Mouse (Mus musculus) embryonic facial prominence, embryonic 12.5 days (tissue): ENCODE measurements around the gene Zfp668. TPM values are rescaled to one million over a fixed set of nuclear protein-coding genes. Genes with fewer than 3 reads are reported as not detected.
"Not testable (repeated sequence)": the region's sequence is repeated elsewhere in the genome, so short reads cannot be mapped to it uniquely, and the experiment has no call there.

Experiments used
- ATAC-seq: fragments of 200-750 bp; cut with Nextera tagmentation; 2 replicates; pipeline ENCODE4 v1.8.0; 2017; ENCODE audit not compliant: insufficient number of reproducible peaks, insufficient read depth, low FRiP score, low TSS enrichment
- H3K27ac ChIP-seq: fragments of 300-500 bp; sonication (generic); 2 replicates; pipeline ENCODE4 v1.5.1; 2016; ENCODE audit warnings: mild to moderate bottlenecking
- H3K27me3 ChIP-seq: fragments of 300-500 bp; sonication (generic); 2 replicates; pipeline ENCODE4 v1.6.1; 2016; ENCODE audit warnings: mild to moderate bottlenecking, moderate library complexity
- H3K36me3 ChIP-seq: fragments of 300-500 bp; sonication (generic); 2 replicates; pipeline ENCODE4 v1.6.1; 2016; ENCODE audit warnings: mild to moderate bottlenecking
- H3K4me1 ChIP-seq: fragments of 300-500 bp; sonication (generic); 2 replicates; pipeline ENCODE4 v1.6.1; 2016
- H3K4me2 ChIP-seq: fragments of 300-500 bp; sonication (generic); replicated peaks from 2 replicates; pipeline ENCODE4 v1.6.1; 2016; ENCODE audit warnings: mild to moderate bottlenecking, moderate library complexity
- H3K4me3 ChIP-seq: fragments of 300-500 bp; sonication (generic); 2 replicates; pipeline ENCODE4 v1.5.1; 2016; ENCODE audit warnings: mild to moderate bottlenecking
- H3K9ac ChIP-seq: fragments of 300-500 bp; sonication (generic); 2 replicates; pipeline ENCODE4 v1.6.1; 2016; ENCODE audit warnings: mild to moderate bottlenecking, moderate library complexity
- H3K9me3 ChIP-seq: fragments of 300-500 bp; sonication (generic); 2 replicates; pipeline ENCODE4 v1.6.1; 2016; ENCODE audit warnings: mild to moderate bottlenecking, moderate library complexity
- WGBS: fragments of 180-500 bp; shearing (Covaris S2); methylation state at CpG from one replicate; pipeline ENCODE4 v1.1.7; 2016; 5-methylcytosine and 5-hydroxymethylcytosine counted together
- polyA plus RNA-seq: library from polyadenylated mRNA; unstranded; fragments of >200 nt; fragmentation: Nextera tagmentation; extraction: Ambion mirVana; gene quantifications from 2 replicates; pipeline ENCODE4 v1.2.1, GENCODE M21; 2016

Zfp668 gene
- polyA plus RNA-seq, 1 experiment from 2014 or later, result 32.9 TPM

DNA sequence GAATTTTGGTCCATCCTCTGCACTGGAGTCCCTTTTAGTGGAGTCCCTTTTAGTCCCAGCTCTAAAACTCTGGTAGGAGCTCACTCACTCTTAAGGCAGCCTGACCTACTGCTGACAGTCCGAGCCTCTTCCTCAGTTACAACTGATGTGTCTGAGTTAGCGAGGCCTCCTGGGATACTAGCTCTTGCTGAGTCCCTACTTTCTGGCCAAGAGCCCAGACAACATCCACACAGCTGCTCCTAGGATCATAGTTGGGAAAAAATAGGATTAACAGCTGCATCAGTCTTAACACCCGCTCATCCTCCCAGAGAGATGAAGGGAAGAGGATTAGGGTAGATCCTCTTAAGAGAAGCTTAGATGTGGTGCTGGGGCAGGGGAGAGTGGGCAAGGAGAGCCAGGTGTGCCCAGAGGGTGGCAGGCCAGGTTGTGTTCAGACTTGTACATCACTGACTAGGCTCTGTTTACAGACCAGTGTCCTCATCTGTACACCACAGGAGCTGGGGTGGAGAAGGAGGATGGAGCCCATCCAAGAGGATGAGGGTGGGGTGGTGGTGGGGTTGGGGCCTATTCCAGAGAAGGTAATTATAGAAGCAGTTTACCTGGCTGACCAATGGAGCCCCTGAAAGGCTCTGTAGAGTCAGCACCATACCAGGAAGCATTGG lies 7.3 kb downstream of the Zfp668 start:
- H3K27ac ChIP-seq, result no peak overlapping the region; the same call in 1 of the 2 replicates
- no peak overlapping the region for H3K4me3 ChIP-seq
- no peak for ATAC-seq
- H3K9ac ChIP-seq, result 0 out of 2 replicates have a peak overlapping the region, but pooled peaks have one; percentile 12
- H3K4me1 ChIP-seq, result peaks cover 12% of the 10 kb centered on the region
- peaks cover 57% of the 10 kb centered on the region for H3K36me3 ChIP-seq
- no peaks in the 10 kb centered on the region for H3K27me3 ChIP-seq
- WGBS, result 82% methylated on average over 3 of the region's 3 CpGs
- H3K9me3 ChIP-seq, result no peaks in the 10 kb centered on the region
- H3K4me2 ChIP-seq, result no peak overlapping the region

- Histone ChIP-seq H3K4me2 (no peak overlapping the region), H3K36me3 (peaks cover 53% of the 10 kb centered on the region), H3K9me3 (no peaks in the 10 kb centered on the region), H3K4me1 (no peaks in the 10 kb centered on the region), H3K27me3 (no peaks in the 10 kb centered on the region), H3K9ac (no peak overlapping the region), H3K4me3 (no peak overlapping the region), H3K27ac (no peak overlapping the region)
- 97% methylated on average over 18 of the region's 18 CpGs for WGBS
- no peak for ATAC-seq
Measured at GRCm38 (mm10) chr7:127867641-127868040, 9.0 kb downstream of the Zfp668 start.

DNA sequence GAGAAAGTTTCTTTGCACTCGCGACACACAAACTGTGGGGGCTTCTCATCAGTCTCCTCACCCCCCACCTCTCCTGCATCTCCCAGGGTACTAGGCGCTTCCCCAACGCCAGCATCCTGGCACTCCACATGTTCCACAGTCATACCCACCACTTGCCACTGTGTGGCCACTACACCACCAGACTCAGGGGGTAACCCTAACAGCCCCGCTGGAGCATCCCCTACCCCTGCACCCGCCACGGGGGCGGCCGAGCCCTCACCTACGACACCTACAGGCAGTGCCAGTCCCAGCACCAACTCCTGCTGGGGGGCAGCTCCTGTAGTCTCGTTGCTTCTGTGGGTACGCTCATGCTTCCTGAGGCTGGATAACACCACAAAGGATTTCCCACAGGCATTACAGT lies 10.2 kb downstream of the Zfp668 start:
- no peak overlapping the region for H3K4me2 ChIP-seq
- no peaks in the 10 kb centered on the region for H3K4me1 ChIP-seq
- 96% methylated on average over 12 of the region's 12 CpGs for WGBS
- no peak for ATAC-seq
- H3K4me3 ChIP-seq, result no peak overlapping the region
- no peak overlapping the region for H3K9ac ChIP-seq
- no peaks in the 10 kb centered on the region for H3K27me3 ChIP-seq
- H3K36me3 ChIP-seq, result peaks cover 44% of the 10 kb centered on the region
- no peak overlapping the region for H3K27ac ChIP-seq
- H3K9me3 ChIP-seq, result no peaks in the 10 kb centered on the region

DNA sequence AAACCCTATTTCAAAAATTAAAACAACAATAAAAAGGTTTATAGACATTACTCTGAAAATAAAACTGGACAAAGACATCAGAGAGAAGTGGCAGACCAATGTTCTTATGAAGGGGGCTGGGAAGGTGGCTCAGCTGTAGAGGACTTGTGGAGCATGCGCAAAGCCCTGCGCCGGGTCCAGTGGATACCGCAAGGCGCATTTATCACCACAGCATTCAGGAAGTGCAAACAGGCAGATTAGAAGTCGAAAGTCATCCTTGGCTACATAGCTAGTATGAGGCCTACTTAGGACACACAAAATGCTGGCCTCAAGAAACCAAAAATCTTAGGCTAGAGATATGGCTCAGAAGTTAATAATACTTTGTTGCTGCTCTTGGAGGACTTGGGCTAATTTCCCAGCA lies 18.4 kb downstream of the Zfp668 start:
- Histone ChIP-seq H3K4me3 (no peak overlapping the region), H3K27ac (no peak overlapping the region), H3K4me2 (no peak overlapping the region), H3K4me1 (no peaks in the 10 kb centered on the region), H3K36me3 (no peaks in the 10 kb centered on the region), H3K27me3 (no peaks in the 10 kb centered on the region), H3K9ac (no peak overlapping the region), H3K9me3 (no peaks in the 10 kb centered on the region)
- WGBS, result 96% methylated on average over 6 of the region's 6 CpGs
- no peak for ATAC-seq

DNA sequence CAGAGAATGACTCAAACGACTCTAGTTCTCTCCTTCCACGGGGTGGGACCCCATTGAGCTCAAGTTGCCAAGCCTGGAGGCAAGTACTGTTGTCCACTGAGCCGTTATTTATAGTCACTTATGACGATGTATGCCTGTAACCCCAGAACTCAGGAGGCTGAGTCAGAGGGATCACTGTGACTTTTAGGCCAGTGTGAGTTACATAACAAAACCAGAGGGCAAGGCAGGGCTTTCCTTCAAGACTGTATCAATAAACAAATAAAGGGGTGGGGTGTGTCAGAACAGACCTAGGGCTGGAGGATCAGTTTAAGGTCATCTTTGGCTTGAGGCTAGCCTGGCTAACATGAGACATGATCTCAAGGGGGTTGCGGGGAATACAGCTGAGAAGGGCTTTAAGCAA lies 25.7 kb downstream of the Zfp668 start:
- Histone ChIP-seq H3K36me3 (peaks cover 16% of the 10 kb centered on the region; the same call in 1 of the 2 replicates), H3K9ac (no peak overlapping the region), H3K9me3 (no peaks in the 10 kb centered on the region), H3K4me2 (no peak overlapping the region), H3K4me3 (no peak overlapping the region), H3K27me3 (no peaks in the 10 kb centered on the region), H3K27ac (no peak overlapping the region), H3K4me1 (no peaks in the 10 kb centered on the region)
- 60% methylated on average over 5 of the region's 5 CpGs for WGBS
- no peak for ATAC-seq

DNA sequence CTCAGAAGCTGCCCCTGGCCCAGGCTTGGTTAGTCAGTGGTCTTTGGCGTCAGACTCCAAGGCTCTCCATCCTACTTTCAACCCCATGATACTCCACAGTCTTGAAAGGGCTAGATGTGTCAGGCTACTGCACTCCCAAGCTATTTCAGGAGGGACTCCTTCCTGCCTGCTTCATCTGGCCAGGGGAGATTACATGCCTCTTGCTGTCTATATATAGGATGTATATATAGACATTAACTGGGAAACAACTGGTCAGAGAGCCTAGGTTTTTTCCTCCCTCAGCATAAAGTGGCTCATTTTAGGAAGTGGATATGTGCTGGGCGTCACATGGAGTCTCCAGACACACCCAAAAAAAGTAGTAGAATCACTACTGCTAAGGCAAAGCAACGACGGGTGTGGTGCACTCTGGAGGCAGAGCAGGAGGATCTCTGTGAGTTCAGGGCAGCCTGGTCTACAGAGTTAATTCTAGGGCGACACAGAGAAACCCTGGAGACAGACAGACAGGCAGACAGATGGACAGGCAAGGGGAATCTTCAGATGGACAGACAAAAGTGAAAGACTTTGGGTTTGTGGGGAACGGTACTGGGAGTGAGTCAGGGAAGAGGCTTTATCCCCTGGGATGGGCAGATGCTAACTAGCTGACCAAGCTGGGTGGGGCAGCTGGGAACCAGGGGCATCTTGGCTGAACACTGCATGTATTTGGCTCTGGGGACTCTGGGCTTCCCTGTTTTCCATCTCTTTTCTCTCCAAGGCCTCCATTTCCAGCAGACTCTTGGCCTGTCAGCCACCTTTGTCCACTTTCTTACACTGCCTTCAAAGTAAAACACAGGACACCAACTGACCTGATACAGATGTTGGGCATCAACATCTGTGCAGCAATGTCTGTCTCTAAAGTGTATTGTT lies 26.4 kb downstream of the Zfp668 start:
- H3K27ac ChIP-seq, result no peak overlapping the region

GRCm38 (mm10) chr7:127842001-127842718 lies 34.5 kb downstream of the Zfp668 start:
- peak; percentile 26; the same call in 1 of the 2 replicates for ATAC-seq
- whole genome bisulfite sequencing, result under 1% methylated on average over 40 of the region's 40 CpGs

More for the DNA sequence above, 26.4 kb downstream of the Zfp668 start:
- Histone ChIP-seq H3K4me3 (no peak overlapping the region), H3K4me2 (no peak overlapping the region), H3K36me3 (peaks cover 16% of the 10 kb centered on the region; the same call in 1 of the 2 replicates), H3K9me3 (no peaks in the 10 kb centered on the region), H3K4me1 (no peaks in the 10 kb centered on the region), H3K27me3 (no peaks in the 10 kb centered on the region), H3K9ac (no peak overlapping the region)
- no peak for ATAC-seq
- WGBS, result 76% methylated on average over 6 of the region's 6 CpGs

DNA sequence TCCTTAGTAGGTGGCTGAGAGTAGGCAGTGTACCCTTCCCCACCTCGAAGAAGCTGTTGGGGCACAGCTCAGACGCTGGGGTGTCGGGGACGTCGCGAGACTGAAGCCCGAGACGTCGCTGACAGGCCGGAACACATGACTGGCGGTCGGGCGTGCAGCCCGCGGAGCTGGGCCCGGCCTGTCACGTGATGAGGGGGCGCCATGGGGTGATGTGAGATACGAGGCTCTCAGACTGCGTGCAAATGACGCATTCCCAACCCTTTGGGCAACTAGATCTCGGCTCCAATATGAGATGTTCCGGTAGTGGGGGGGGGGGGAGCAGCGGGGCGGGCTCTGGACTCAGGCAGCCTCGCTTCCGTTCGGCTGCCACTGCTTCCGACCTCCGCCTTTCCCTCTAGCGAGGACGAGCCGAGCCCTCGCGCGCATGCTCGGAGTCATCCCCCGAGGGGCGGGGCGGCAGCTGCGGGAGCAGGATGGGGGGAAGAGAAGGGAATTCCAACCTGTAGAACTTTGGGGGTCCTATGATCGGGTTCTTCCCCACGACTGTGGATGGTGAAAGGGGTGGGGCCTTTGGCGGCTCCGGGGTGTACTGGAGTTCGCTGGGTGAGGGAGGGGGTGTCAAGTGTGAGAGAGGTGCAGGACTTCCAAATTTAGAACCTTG lies 35.2 kb downstream of the Zfp668 start:
- H3K4me2 ChIP-seq, result peak overlapping the region; percentile 90
- peak overlapping the region; percentile 67 for H3K9ac ChIP-seq
- no peaks in the 10 kb centered on the region for H3K9me3 ChIP-seq
- no peaks in the 10 kb centered on the region; the same call in 1 of the 2 replicates for H3K4me1 ChIP-seq
- peak overlapping the region; percentile 89 for H3K27ac ChIP-seq
- peak; percentile 89 for ATAC-seq
- WGBS, result under 1% methylated on average over 43 of the region's 46 CpGs
- H3K4me3 ChIP-seq, result peak overlapping the region; percentile 79
- H3K36me3 ChIP-seq, result peaks cover 16% of the 10 kb centered on the region
- H3K27me3 ChIP-seq, result no peaks in the 10 kb centered on the region

More at GRCm38 (mm10) chr7:127842001-127842718, 34.5 kb downstream of the Zfp668 start:
- Histone ChIP-seq H3K27me3 (no peaks in the 10 kb centered on the region), H3K36me3 (peaks cover 22% of the 10 kb centered on the region), H3K4me1 (no peaks in the 10 kb centered on the region; the same call in 1 of the 2 replicates), H3K9ac (peak overlapping the region; percentile 67), H3K4me3 (peak overlapping the region; percentile 79), H3K9me3 (no peaks in the 10 kb centered on the region), H3K27ac (peak overlapping the region; percentile 89), H3K4me2 (peak overlapping the region; percentile 90)

GRCm38 (mm10) chr7:127840886-127841285 lies 35.7 kb downstream of the Zfp668 start:
- peak overlapping the region; percentile 89 for H3K27ac ChIP-seq
- no peaks in the 10 kb centered on the region; the same call in 1 of the 2 replicates for H3K4me1 ChIP-seq
- H3K9ac ChIP-seq, result peak overlapping the region; percentile 58
- 5% methylated on average over 15 of the region's 15 CpGs for WGBS
- H3K4me3 ChIP-seq, result peak overlapping the region; percentile 79
- no peaks in the 10 kb centered on the region for H3K9me3 ChIP-seq
- H3K27me3 ChIP-seq, result no peaks in the 10 kb centered on the region
- ATAC-seq, result peak; percentile 23; the same call in 1 of the 2 replicates
- H3K4me2 ChIP-seq, result peak overlapping the region; percentile 90
- H3K36me3 ChIP-seq, result peaks cover 11% of the 10 kb centered on the region; the same call in 1 of the 2 replicates

DNA sequence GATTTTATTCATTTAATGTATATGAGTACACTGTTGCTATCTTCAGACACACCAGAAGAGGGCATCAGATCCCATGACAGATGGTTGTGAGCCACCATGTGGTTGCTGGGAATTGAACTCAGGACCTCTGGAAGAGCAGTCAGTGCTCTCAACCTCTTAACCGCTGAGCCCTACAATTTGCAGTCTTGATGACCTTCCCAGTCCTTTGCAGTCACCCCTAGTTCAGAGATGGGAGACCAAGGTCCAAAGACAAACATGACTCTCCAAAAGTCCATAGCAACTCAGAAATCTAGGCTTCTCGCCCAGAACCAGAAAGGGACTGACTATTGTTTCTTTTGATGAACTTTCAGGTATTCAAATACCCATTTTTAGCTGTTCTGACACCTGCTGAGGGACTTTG lies 36.6 kb downstream of the Zfp668 start:
- ATAC-seq, H3K4me3 ChIP-seq, H3K9me3 ChIP-seq, H3K27ac ChIP-seq, H3K27me3 ChIP-seq, H3K4me2 ChIP-seq, H3K4me1 ChIP-seq, H3K9ac ChIP-seq: not testable (repeated sequence)
- peaks cover 11% of the 10 kb centered on the region; the same call in 1 of the 2 replicates for H3K36me3 ChIP-seq
- WGBS, result 82% methylated on average over 2 of the region's 2 CpGs

GRCm38 (mm10) chr7:127837878-127838277 lies 38.8 kb downstream of the Zfp668 start:
- H3K9me3 ChIP-seq, H3K27me3 ChIP-seq, H3K4me1 ChIP-seq, ATAC-seq, H3K4me2 ChIP-seq, H3K36me3 ChIP-seq, H3K9ac ChIP-seq, H3K4me3 ChIP-seq, H3K27ac ChIP-seq: not testable (repeated sequence)
- 74% methylated on average over 4 of the region's 4 CpGs for WGBS
